In the genomic region with DNA sequence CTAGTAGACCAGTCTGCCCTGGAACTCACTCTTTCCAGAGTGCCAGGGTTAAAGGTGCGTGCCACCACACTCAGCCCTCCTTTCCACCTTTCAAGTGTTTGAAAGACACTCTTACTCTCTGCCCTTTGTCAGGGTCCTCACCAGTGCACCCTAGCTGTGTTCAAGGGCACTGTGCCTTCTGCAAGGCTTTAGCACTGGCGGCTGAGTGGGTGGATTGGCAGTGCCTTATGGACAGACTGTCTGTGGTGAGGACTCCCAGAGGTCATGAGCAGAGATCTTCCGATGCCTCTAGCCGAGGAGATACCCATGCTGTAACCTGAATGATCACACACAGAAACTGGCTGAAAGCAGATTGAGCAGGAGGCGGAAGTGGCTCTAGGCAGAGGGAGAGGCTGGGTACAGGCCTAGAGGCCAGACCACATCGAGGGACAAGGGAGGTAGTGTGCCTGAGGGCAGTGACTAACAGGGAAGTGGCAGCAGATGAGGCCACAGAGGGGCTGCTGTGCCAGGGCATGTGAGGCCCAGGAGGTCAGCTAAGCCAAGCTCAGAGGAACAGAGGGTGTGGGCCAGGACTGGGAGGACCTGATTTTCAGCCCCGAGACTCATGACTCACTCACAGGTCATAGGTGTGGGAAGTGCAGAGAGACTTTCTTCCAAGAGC, we compare ENCODE assay signal across 8 mouse cellular contexts. TPM values are rescaled to one million over a fixed set of nuclear protein-coding genes. Genes with fewer than 3 reads are reported as not detected.
DNase-seq lines count a peak whose midpoint lies in the region; ATAC-seq lines count a peak whose summit lies in the region.

No protein-coding gene starts in this region.

- peak; percentile 27 to 34 for DNase-seq in heart, adult 18-20 months
- DNase-seq in heart, adult 8-10 months (ENCODE audit: low spot score): no peak
- peak; percentile 74 for DNase-seq in NIH3T3 (ENCODE audit: low read depth)
- DNase-seq in frontal cortex, postnatal 10 days (ENCODE audit: low spot score in 2 of 2): no peak
- DNase-seq in frontal cortex, postnatal 36 days (ENCODE audit: low spot score in 2 of 2): no peak
- DNase-seq in ovary, postnatal 36 days (ENCODE audit: low spot score): no peak

- peak; percentile 87 for ATAC-seq in granulocyte monocyte progenitor cell, adult 5-6 weeks (replicated peaks; ENCODE audit: poor library complexity, severe bottlenecking)
- peak; percentile 82 for ATAC-seq in megakaryocyte, adult 5-6 weeks (ENCODE audit: poor library complexity, severe bottlenecking)

RNA-seq across cellular contexts. Expression of gene Vps37b, which starts 14.8 kb away (rescaled TPM):
- total RNA-seq in heart, adult 18-20 months (2021): 10 to 100 TPM; 15.1 to 15.2 TPM
- total RNA-seq in heart, adult 8-10 months (2022): 10 to 100 TPM; 13.7 to 24.0 (median 16.5) TPM
- 7.6 and 11.1 TPM in 2 replicates for total RNA-seq in granulocyte monocyte progenitor cell, adult 5-6 weeks (2014; fragmentation: Nextera tagmentation)
- total RNA-seq in granulocyte monocyte progenitor cell, adult 5-6 weeks (2017): 9.5 and 11.6 TPM in 2 replicates
- 28.9 and 29.2 TPM in 2 replicates for total RNA-seq in megakaryocyte, adult 5-6 weeks (2015)
- 29.1 and 29.9 TPM in 2 replicates for total RNA-seq in megakaryocyte, adult 5-6 weeks (2017)

RNA-seq across cellular contexts. Expression of gene Abcb9, which starts 48.7 kb away (rescaled TPM):
- total RNA-seq in heart, adult 18-20 months (2021): 10 to 100 TPM in 1 of 2 experiments, 1 to 10 TPM in 1; 8.9 to 10.7 TPM
- 10 to 100 TPM in 3 of 4 experiments, 1 to 10 TPM in 1; 9.5 to 11.9 (median 11.1) TPM for total RNA-seq in heart, adult 8-10 months (2022)
- total RNA-seq in granulocyte monocyte progenitor cell, adult 5-6 weeks (2014; fragmentation: Nextera tagmentation): 0.71 and 0.96 TPM in 2 replicates
- total RNA-seq in granulocyte monocyte progenitor cell, adult 5-6 weeks (2017): 0.73 and 2.7 TPM in 2 replicates
- 0.62 and 1.4 TPM in 2 replicates for total RNA-seq in megakaryocyte, adult 5-6 weeks (2015)
- total RNA-seq in megakaryocyte, adult 5-6 weeks (2017): 0.12 and 1.3 TPM in 2 replicates

Comparison
In these comparisons a context has a peak if more than half of its experiments do, and no peak if none do; other contexts are left out.
1. DNase-seq: peak in heart, adult 18-20 months (2 of 2) and NIH3T3 (single experiment); none in heart, adult 8-10 months (single experiment), frontal cortex, postnatal 10 days (0 of 2), frontal cortex, postnatal 36 days (0 of 2) and ovary, postnatal 36 days (single experiment).